Mouse (Mus musculus) E14TG2a.4 (cell line): ENCODE data around the gene Cth.

Source experiments
- CTCF ChIP-seq: conservative IDR thresholded peaks from 2 replicates; pipeline ENCODE4 v1.5.1; 2014; ENCODE audit warnings: low read length
- NANOG ChIP-seq: IDR thresholded peaks from 2 replicates; pipeline ENCODE4 v1.6.1; 2014; ENCODE audit warnings: borderline replicate concordance, low read length, mixed read lengths

GRCm38 (mm10) chr3:157872897-157873296, 52.0 kb downstream of the Cth start:
- no peak for TF ChIP-seq NANOG
- no peak for TF ChIP-seq CTCF
